Mouse (Mus musculus): ENCODE measurements around the gene Mcrip1. TPM values are rescaled to one million over a fixed set of nuclear protein-coding genes. Genes with fewer than 3 reads are reported as not detected.
"Not testable (repeated sequence)": the region's sequence is repeated elsewhere in the genome, so short reads cannot be mapped to it uniquely, and the experiment has no call there.

Mcrip1 gene
- total RNA-seq, 1 experiment from 2014 or later, result 26.5 TPM

GRCm38 (mm10) chr11:120518558-120518957 lies 31.0 kb downstream of the Mcrip1 start:
- no peak for ATAC-seq (replicated peaks; ENCODE audit: low read depth, poor library complexity, severe bottlenecking)

GRCm38 (mm10) chr11:120518027-120518426 lies 31.5 kb downstream of the Mcrip1 start:
- peak; percentile 50 for ATAC-seq (replicated peaks; ENCODE audit: low read depth, poor library complexity, severe bottlenecking)

- no peak for ATAC-seq (replicated peaks; ENCODE audit: low read depth, poor library complexity, severe bottlenecking)
These were observed 32.4 kb downstream of the Mcrip1 start for GRCm38 (mm10) chr11:120517147-120517546.

GRCm38 (mm10) chr11:120515611-120516010 lies 33.9 kb downstream of the Mcrip1 start:
- peak; percentile 69 for ATAC-seq (replicated peaks; ENCODE audit: low read depth, poor library complexity, severe bottlenecking)

- ATAC-seq (replicated peaks; ENCODE audit: low read depth, poor library complexity, severe bottlenecking), result not testable (repeated sequence)
These were observed 35.3 kb downstream of the Mcrip1 start for GRCm38 (mm10) chr11:120514262-120514661.

- ATAC-seq (replicated peaks; ENCODE audit: low read depth, poor library complexity, severe bottlenecking), result no peak
These were observed 36.6 kb downstream of the Mcrip1 start for GRCm38 (mm10) chr11:120512790-120513453.

GRCm38 (mm10) chr11:120510375-120511030 lies 39.0 kb downstream of the Mcrip1 start:
- ATAC-seq (replicated peaks; ENCODE audit: low read depth, poor library complexity, severe bottlenecking), result peak; percentile 77

- no peak for ATAC-seq (replicated peaks; ENCODE audit: low read depth, poor library complexity, severe bottlenecking)
These were observed 39.6 kb downstream of the Mcrip1 start for GRCm38 (mm10) chr11:120509940-120510339.

GRCm38 (mm10) chr11:120508290-120508870 lies 41.1 kb downstream of the Mcrip1 start:
- no peak for ATAC-seq (replicated peaks; ENCODE audit: low read depth, poor library complexity, severe bottlenecking)

- ATAC-seq (replicated peaks; ENCODE audit: low read depth, poor library complexity, severe bottlenecking), result no peak
These were observed 41.8 kb downstream of the Mcrip1 start for GRCm38 (mm10) chr11:120507611-120508289.

GRCm38 (mm10) chr11:120506899-120507298 lies 42.6 kb downstream of the Mcrip1 start:
- 0 out of 2 replicates have a peak, but pooled peaks have one; percentile 34 for ATAC-seq (replicated peaks; ENCODE audit: low read depth, poor library complexity, severe bottlenecking)

- ATAC-seq (replicated peaks; ENCODE audit: low read depth, poor library complexity, severe bottlenecking), result no peak
These were observed 43.9 kb downstream of the Mcrip1 start for GRCm38 (mm10) chr11:120505661-120506060.

- ATAC-seq (replicated peaks; ENCODE audit: low read depth, poor library complexity, severe bottlenecking), result peak; percentile 7; the same call in 1 of the 2 replicates
These were observed 47.8 kb downstream of the Mcrip1 start for GRCm38 (mm10) chr11:120501701-120502100.

- no peak for ATAC-seq (replicated peaks; ENCODE audit: low read depth, poor library complexity, severe bottlenecking)
These were observed 48.5 kb downstream of the Mcrip1 start for GRCm38 (mm10) chr11:120501018-120501417.

GRCm38 (mm10) chr11:120500357-120500756 lies 49.2 kb downstream of the Mcrip1 start:
- ATAC-seq (replicated peaks; ENCODE audit: low read depth, poor library complexity, severe bottlenecking), result no peak

GRCm38 (mm10) chr11:120499894-120500293 lies 49.6 kb downstream of the Mcrip1 start:
- no peak for ATAC-seq (replicated peaks; ENCODE audit: low read depth, poor library complexity, severe bottlenecking)

GRCm38 (mm10) chr11:120498891-120499290 lies 50.6 kb downstream of the Mcrip1 start:
- no peak for ATAC-seq (replicated peaks; ENCODE audit: low read depth, poor library complexity, severe bottlenecking)

GRCm38 (mm10) chr11:120498226-120498625 lies 51.3 kb downstream of the Mcrip1 start:
- no peak for ATAC-seq (replicated peaks; ENCODE audit: low read depth, poor library complexity, severe bottlenecking)

GRCm38 (mm10) chr11:120497436-120497835 lies 52.1 kb downstream of the Mcrip1 start:
- ATAC-seq (replicated peaks; ENCODE audit: low read depth, poor library complexity, severe bottlenecking), result no peak

GRCm38 (mm10) chr11:120493911-120494310 lies 55.6 kb downstream of the Mcrip1 start:
- no peak for ATAC-seq (replicated peaks; ENCODE audit: low read depth, poor library complexity, severe bottlenecking)

- no peak for ATAC-seq (replicated peaks; ENCODE audit: low read depth, poor library complexity, severe bottlenecking)
These were observed 56.2 kb downstream of the Mcrip1 start for GRCm38 (mm10) chr11:120493351-120493750.
